Mouse (Mus musculus): ENCODE data around the gene Usp29. TPM values are rescaled to one million over a fixed set of nuclear protein-coding genes. Genes with fewer than 3 reads are reported as not detected.

Gene Usp29
- polyA plus RNA-seq, 1 experiment = 3.4 TPM

DNA sequence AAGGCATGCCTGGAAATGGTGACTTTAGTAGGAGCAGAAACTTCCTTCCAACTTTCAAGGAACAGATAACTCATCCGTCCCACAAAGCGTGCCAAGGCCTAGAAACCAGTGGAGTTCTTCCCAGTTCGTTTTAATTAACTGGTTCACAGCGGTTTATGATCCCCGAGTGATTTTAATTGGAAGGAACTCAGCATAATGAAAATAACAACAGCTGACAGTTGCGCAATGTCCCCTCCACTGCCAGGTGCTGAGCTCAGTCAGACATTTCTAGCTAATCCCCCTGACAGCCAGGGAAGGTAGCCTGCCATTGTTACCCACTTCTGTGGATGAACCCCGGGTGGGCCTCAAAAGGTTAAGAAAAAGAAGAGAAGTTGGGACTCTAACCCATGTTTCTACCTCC lies 18.8 kb downstream of the Usp29 start:
- no peak overlapping the region for H3ac ChIP-seq (ENCODE audit: control insufficient read depth, insufficient read length, low read depth)
- H3K4me3 ChIP-seq (ENCODE audit: insufficient read depth, poor library complexity, severe bottlenecking) = no peak overlapping the region
- TF ChIP-seq FOSL1 (IDR thresholded peaks at IDR 0.05; ENCODE audit: insufficient read depth, low read length, poor library complexity, severe bottlenecking) = no peak
- TF ChIP-seq CEBPB (IDR thresholded peaks at IDR 0.05; ENCODE audit: low read depth) = peak; percentile 62
- no peaks in the 10 kb centered on the region for H3K27me3 ChIP-seq (ENCODE audit: control insufficient read depth, insufficient read depth, insufficient read length)
- no peaks in the 10 kb centered on the region for H3K79me3 ChIP-seq (ENCODE audit: low read depth)
- no peaks in the 10 kb centered on the region for H3K36me3 ChIP-seq (ENCODE audit: control insufficient read depth, insufficient read depth)
- no peaks in the 10 kb centered on the region for H3K79me2 ChIP-seq (ENCODE audit: control insufficient read depth, insufficient read depth)

- H3K79me3 ChIP-seq (ENCODE audit: low read depth) = no peaks in the 10 kb centered on the region
- TF ChIP-seq MYOD1 (IDR thresholded peaks at IDR 0.05; ENCODE audit: control insufficient read depth, insufficient read length, low read depth) = no peak
- no peak for TF ChIP-seq USF1 (IDR thresholded peaks at IDR 0.05; ENCODE audit: low read depth)
- TF ChIP-seq MAX (IDR thresholded peaks at IDR 0.05) = no peak
- TF ChIP-seq MYOG (IDR thresholded peaks at IDR 0.05; ENCODE audit: control insufficient read depth, extremely low read depth, insufficient read length) = no peak
- TF ChIP-seq FOSL1 (IDR thresholded peaks at IDR 0.05; ENCODE audit: insufficient read depth, low read length, poor library complexity, severe bottlenecking) = no peak
- no peak for TF ChIP-seq CEBPB (IDR thresholded peaks at IDR 0.05; ENCODE audit: low read depth)
- no peak for TF ChIP-seq CTCF (IDR thresholded peaks at IDR 0.05; ENCODE audit: control insufficient read depth, insufficient read depth, insufficient read length)
- H3ac ChIP-seq (ENCODE audit: control insufficient read depth, insufficient read length, low read depth) = no peak overlapping the region
- H3K36me3 ChIP-seq (ENCODE audit: control insufficient read depth, insufficient read depth) = no peaks in the 10 kb centered on the region
- H3K27me3 ChIP-seq (ENCODE audit: control insufficient read depth, insufficient read depth, insufficient read length) = no peaks in the 10 kb centered on the region
- no peaks in the 10 kb centered on the region for H3K79me2 ChIP-seq (ENCODE audit: control insufficient read depth, insufficient read depth)
- H3K4me3 ChIP-seq (ENCODE audit: insufficient read depth, poor library complexity, severe bottlenecking) = no peak overlapping the region
Measured at GRCm38 (mm10) chr7:6753440-6753839, 23.1 kb downstream of the Usp29 start.

DNA sequence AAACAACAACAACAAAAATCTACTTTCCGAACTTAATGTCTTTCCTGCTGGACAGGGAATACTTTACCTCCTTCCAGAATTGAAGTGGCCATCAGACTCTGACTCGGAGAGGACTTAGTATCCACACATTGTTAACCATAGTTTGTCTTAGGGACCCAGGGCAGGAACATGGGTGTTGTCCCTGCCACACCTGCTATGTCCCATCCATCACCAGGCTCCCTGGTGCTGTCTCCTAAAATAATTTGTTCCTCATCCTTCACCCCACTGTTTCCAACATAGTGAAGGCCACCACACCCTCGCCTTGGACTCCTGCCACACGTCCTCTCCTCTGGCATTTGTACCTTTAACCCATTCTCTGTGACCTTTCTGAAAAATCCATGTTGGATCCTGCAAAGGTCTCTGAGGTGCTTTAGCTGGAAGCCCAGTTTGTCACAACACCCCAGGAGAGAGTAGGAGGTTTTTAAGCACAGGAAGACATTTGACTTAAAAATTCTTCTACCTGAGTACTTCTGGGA lies 26.5 kb downstream of the Usp29 start:
- Histone ChIP-seq H3K27me3 (ENCODE audit: control insufficient read depth, insufficient read depth, insufficient read length) (no peaks in the 10 kb centered on the region), H3K4me3 (ENCODE audit: insufficient read depth, poor library complexity, severe bottlenecking) (no peak overlapping the region), H3K79me3 (ENCODE audit: low read depth) (no peaks in the 10 kb centered on the region), H3K36me3 (ENCODE audit: control insufficient read depth, insufficient read depth) (no peaks in the 10 kb centered on the region), H3K79me2 (ENCODE audit: control insufficient read depth, insufficient read depth) (no peaks in the 10 kb centered on the region), H3ac (ENCODE audit: control insufficient read depth, insufficient read length, low read depth) (no peak overlapping the region)
- TF ChIP-seq MYOD1 (IDR thresholded peaks at IDR 0.05; ENCODE audit: control insufficient read depth, insufficient read length, low read depth) (peak; percentile 57), MYOG (IDR thresholded peaks at IDR 0.05; ENCODE audit: control insufficient read depth, extremely low read depth, insufficient read length) (no peak)

- no peaks in the 10 kb centered on the region for H3K36me3 ChIP-seq (ENCODE audit: control insufficient read depth, insufficient read depth)
- H3K27me3 ChIP-seq (ENCODE audit: control insufficient read depth, insufficient read depth, insufficient read length) = no peaks in the 10 kb centered on the region
- no peak overlapping the region for H3ac ChIP-seq (ENCODE audit: control insufficient read depth, insufficient read length, low read depth)
- H3K79me3 ChIP-seq (ENCODE audit: low read depth) = no peaks in the 10 kb centered on the region
- TF ChIP-seq USF1 (IDR thresholded peaks at IDR 0.05; ENCODE audit: low read depth) (no peak), CTCF (IDR thresholded peaks at IDR 0.05; ENCODE audit: control insufficient read depth, insufficient read depth, insufficient read length) (no peak), CEBPB (IDR thresholded peaks at IDR 0.05; ENCODE audit: low read depth) (no peak), MYOG (IDR thresholded peaks at IDR 0.05; ENCODE audit: control insufficient read depth, extremely low read depth, insufficient read length) (no peak), MYOD1 (IDR thresholded peaks at IDR 0.05; ENCODE audit: control insufficient read depth, insufficient read length, low read depth) (no peak), MAX (IDR thresholded peaks at IDR 0.05) (no peak), FOSL1 (IDR thresholded peaks at IDR 0.05; ENCODE audit: insufficient read depth, low read length, poor library complexity, severe bottlenecking) (no peak)
- no peak overlapping the region for H3K4me3 ChIP-seq (ENCODE audit: insufficient read depth, poor library complexity, severe bottlenecking)
- no peaks in the 10 kb centered on the region for H3K79me2 ChIP-seq (ENCODE audit: control insufficient read depth, insufficient read depth)
Measured at GRCm38 (mm10) chr7:6759698-6760097, 29.3 kb downstream of the Usp29 start.

DNA sequence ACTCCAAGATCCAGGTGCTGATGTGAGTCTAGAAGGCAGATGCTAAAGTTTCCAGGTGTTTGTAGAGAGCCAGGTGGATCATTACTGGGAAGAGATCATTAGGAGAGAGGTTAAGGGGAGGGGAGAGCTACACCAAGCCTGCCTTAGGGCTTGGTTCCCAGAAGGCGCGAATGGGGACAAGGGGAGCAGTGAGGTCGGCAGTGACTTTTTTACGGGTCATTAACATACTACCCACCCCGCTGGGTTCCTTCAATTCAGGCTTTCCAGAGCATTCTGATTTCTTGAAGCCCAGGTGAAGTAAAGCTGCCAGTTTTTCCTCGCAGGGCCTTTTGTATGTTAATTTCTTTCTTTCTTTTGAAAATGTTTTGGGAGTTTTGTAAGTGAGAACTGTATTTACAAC lies 29.8 kb downstream of the Usp29 start:
- H3K4me3 ChIP-seq (ENCODE audit: insufficient read depth, poor library complexity, severe bottlenecking) = no peak overlapping the region
- H3ac ChIP-seq (ENCODE audit: control insufficient read depth, insufficient read length, low read depth) = no peak overlapping the region
- no peaks in the 10 kb centered on the region for H3K79me3 ChIP-seq (ENCODE audit: low read depth)
- no peaks in the 10 kb centered on the region for H3K36me3 ChIP-seq (ENCODE audit: control insufficient read depth, insufficient read depth)
- no peaks in the 10 kb centered on the region for H3K79me2 ChIP-seq (ENCODE audit: control insufficient read depth, insufficient read depth)
- no peaks in the 10 kb centered on the region for H3K27me3 ChIP-seq (ENCODE audit: control insufficient read depth, insufficient read depth, insufficient read length)
- TF ChIP-seq MYOD1 (IDR thresholded peaks at IDR 0.05; ENCODE audit: control insufficient read depth, insufficient read length, low read depth) (no peak), CTCF (IDR thresholded peaks at IDR 0.05; ENCODE audit: control insufficient read depth, insufficient read depth, insufficient read length) (no peak)

GRCm38 (mm10) chr7:6765240-6765639 lies 34.9 kb downstream of the Usp29 start:
- Histone ChIP-seq H3K27me3 (ENCODE audit: control insufficient read depth, insufficient read depth, insufficient read length) (no peaks in the 10 kb centered on the region), H3K79me2 (ENCODE audit: control insufficient read depth, insufficient read depth) (no peaks in the 10 kb centered on the region), H3K36me3 (ENCODE audit: control insufficient read depth, insufficient read depth) (no peaks in the 10 kb centered on the region), H3K79me3 (ENCODE audit: low read depth) (no peaks in the 10 kb centered on the region), H3ac (ENCODE audit: control insufficient read depth, insufficient read length, low read depth) (no peak overlapping the region), H3K4me3 (ENCODE audit: insufficient read depth, poor library complexity, severe bottlenecking) (no peak overlapping the region)
- TF ChIP-seq USF1 (IDR thresholded peaks at IDR 0.05; ENCODE audit: low read depth) (no peak), CTCF (IDR thresholded peaks at IDR 0.05; ENCODE audit: control insufficient read depth, insufficient read depth, insufficient read length) (no peak), MAX (IDR thresholded peaks at IDR 0.05) (no peak), MYOG (IDR thresholded peaks at IDR 0.05; ENCODE audit: control insufficient read depth, extremely low read depth, insufficient read length) (no peak)
